Mouse (Mus musculus): ENCODE data around the gene Ctnnal1.

DNA sequence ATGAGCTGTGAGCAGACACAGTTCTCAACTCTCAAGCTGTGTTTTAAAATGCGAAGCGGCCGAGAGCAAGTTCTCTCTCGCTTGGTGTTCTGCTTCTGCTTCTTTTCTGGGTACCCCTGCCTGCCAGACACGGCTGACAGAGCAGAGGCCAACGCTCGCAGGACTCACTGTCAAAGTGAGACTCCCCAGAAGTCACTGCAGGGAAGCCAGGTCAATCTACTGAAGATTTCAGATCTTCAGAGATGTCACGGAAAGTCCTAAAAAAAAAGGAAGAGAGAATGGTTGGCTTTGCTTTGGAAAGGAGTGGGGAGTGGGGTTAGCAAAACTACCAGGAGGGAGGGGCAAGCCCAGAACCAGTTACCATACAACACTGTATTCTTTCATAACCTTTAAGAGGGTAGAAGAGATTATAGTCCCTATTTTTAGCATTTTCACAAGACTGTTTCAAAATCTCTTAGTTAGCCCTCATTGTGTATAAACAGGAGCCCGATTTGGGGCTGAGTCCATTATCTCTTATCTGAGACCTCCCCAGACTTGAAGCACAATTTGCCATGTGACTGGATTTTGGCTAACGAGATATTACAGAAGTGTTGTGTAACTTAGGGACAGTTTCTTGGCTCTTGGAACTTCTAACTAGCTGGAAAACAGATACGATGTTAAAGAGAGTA is 15.2 kb upstream of the Ctnnal1 start:
- no peak for TF ChIP-seq CTCF (IDR thresholded peaks at IDR 0.05; ENCODE audit: borderline replicate concordance, insufficient read depth, low read depth, low read length)
- no peak for TF ChIP-seq POLR2A (IDR thresholded peaks at IDR 0.05; ENCODE audit: borderline replicate concordance, insufficient read depth, low read length)

All from cerebellum, adult 2 months (tissue).